Mouse (Mus musculus): Measurements from ENCODE around the gene Npas3. TPM values are rescaled to one million over a fixed set of nuclear protein-coding genes. Genes with fewer than 3 reads are reported as not detected.

The Npas3 gene
- polyA plus RNA-seq, 1 experiment from 2014 or later, result 27.9 TPM

DNA sequence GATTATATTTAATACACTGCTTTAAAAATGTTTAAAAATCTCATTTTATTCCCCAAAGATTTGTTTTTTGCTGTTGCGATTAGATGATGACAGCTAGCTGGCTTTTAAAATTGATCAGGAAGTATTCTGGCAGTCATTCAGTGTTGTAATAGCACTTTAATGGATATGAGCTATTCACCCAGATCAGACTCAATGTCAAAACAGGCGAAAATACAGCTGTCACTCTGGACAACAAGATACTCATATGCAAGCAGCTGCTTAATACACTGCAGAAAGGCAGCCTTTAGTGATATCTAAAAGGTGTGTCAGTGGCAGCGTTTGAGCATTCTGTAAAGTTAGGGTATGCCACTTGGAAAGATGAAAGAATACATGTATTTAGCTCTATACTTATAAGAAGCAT is 83.3 kb downstream of the Npas3 start:
- Histone ChIP-seq H3K4me2 (ENCODE audit: low read length) (no peak overlapping the region), H3K4me3 (ENCODE audit: low read depth, low read length) (no peak overlapping the region), H3K4me1 (ENCODE audit: control insufficient read depth, insufficient read depth, low read length) (peaks cover 7% of the 10 kb centered on the region), H3K36me3 (ENCODE audit: control insufficient read depth, insufficient read depth, low read length) (no peaks in the 10 kb centered on the region), H3K27me3 (ENCODE audit: control insufficient read depth, insufficient read depth, low read depth, low read length) (no peaks in the 10 kb centered on the region), H3K9me3 (replicated peaks; ENCODE audit: control insufficient read depth, low read length, poor library complexity, severe bottlenecking) (no peaks in the 10 kb centered on the region), H3K9ac (ENCODE audit: low read depth, low read length) (no peak overlapping the region), H3K27ac (ENCODE audit: low read length) (no peak overlapping the region)
- WGBS, result 47% methylated on average over 3 of the region's 3 CpGs
- ATAC-seq, result no peak

DNA sequence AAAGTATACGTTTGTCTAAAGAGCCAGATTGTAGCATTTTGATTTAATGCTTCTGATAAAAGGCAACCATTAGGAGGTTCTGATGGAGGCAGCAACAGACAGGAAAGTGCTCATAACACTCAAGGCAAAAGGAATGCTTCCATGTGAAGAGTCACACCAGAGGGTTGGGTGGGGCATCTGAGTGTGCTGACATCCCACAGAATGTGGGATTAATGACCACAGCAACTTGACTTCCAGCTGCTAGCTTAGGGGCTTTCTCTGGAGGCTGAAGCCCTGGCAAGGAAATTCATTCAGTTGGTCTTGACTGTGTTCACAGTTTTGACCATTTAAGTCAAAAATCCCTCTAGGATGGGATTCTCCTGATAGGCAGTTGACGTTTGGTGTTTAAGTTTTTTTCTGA is 84.8 kb downstream of the Npas3 start:
- no peak for ATAC-seq
- Histone ChIP-seq H3K36me3 (ENCODE audit: control insufficient read depth, insufficient read depth, low read length) (no peaks in the 10 kb centered on the region), H3K4me1 (ENCODE audit: control insufficient read depth, insufficient read depth, low read length) (peaks cover 9% of the 10 kb centered on the region), H3K27ac (ENCODE audit: low read length) (no peak overlapping the region), H3K4me3 (ENCODE audit: low read depth, low read length) (no peak overlapping the region), H3K4me2 (ENCODE audit: low read length) (no peak overlapping the region), H3K9ac (ENCODE audit: low read depth, low read length) (no peak overlapping the region), H3K9me3 (replicated peaks; ENCODE audit: control insufficient read depth, low read length, poor library complexity, severe bottlenecking) (no peaks in the 10 kb centered on the region), H3K27me3 (ENCODE audit: control insufficient read depth, insufficient read depth, low read depth, low read length) (no peaks in the 10 kb centered on the region)
- 88% methylated on average over 2 of the region's 2 CpGs for WGBS

DNA sequence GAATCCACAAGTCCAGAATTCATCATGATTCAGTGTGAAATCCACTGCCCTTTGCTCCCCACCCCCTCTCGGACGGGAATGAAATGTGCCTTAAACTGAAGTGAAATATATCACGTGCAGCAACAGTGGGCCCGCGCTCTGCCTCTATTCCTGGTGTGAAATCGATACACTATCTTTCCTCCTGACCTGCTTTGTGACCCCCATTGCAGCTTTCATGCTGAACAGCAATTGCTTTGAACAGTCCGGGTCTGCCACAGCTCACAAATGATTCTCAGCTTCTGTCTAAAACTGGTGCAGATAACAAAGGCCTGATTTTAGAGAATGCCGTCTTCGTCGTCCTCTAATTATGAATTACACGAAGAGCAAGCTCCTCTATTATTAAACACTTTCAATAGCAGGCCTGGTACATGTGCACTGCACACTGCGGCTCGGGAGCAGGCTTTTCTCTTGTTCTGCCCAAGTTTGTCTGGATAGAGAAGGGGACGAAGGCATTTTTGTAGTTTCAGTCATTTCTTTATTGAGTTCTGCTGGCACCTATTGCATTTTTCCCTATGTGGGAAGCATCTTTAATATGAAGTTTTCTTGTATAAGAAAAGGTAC is 90.0 kb downstream of the Npas3 start:
- no peak overlapping the region for H3K9ac ChIP-seq (ENCODE audit: low read depth, low read length)
- no peak overlapping the region; the same call in 1 of the 2 replicates for H3K27ac ChIP-seq (ENCODE audit: low read length)
- H3K4me1 ChIP-seq (ENCODE audit: control insufficient read depth, insufficient read depth, low read length), result peaks cover 2% of the 10 kb centered on the region; the same call in 1 of the 2 replicates
- ATAC-seq, result peak; percentile 45; the same call in 1 of the 2 replicates
- 23% methylated on average over 14 of the region's 14 CpGs for WGBS
- H3K4me2 ChIP-seq (ENCODE audit: low read length), result peak overlapping the region; percentile 0; the same call in 1 of the 2 replicates
- no peak overlapping the region for H3K4me3 ChIP-seq (ENCODE audit: low read depth, low read length)
- H3K27me3 ChIP-seq (ENCODE audit: control insufficient read depth, insufficient read depth, low read depth, low read length), result no peaks in the 10 kb centered on the region
- H3K36me3 ChIP-seq (ENCODE audit: control insufficient read depth, insufficient read depth, low read length), result no peaks in the 10 kb centered on the region
- no peaks in the 10 kb centered on the region for H3K9me3 ChIP-seq (replicated peaks; ENCODE audit: control insufficient read depth, low read length, poor library complexity, severe bottlenecking)

DNA sequence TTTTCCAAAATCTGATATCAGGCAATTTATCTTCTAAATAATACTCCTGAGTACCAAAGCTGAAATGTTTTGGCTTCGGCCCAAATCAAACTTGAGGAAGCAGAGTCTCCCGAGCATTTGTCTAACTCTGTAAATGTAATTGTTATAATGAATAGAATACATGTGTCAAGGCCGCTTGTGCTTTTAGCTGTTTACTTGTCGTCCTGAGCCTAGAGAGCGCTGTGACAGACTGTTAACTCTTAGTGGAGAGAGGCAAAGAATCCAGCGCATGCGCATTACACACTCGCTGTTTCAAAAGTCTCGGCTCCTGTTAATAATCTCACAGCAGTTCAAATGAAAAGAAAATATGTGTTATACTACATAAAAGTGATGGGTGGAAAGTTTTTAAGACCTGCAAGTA is 94.3 kb downstream of the Npas3 start:
- ATAC-seq, result no peak
- Histone ChIP-seq H3K27me3 (ENCODE audit: control insufficient read depth, insufficient read depth, low read depth, low read length) (no peaks in the 10 kb centered on the region), H3K4me3 (ENCODE audit: low read depth, low read length) (no peak overlapping the region), H3K4me2 (ENCODE audit: low read length) (no peak overlapping the region), H3K36me3 (ENCODE audit: control insufficient read depth, insufficient read depth, low read length) (no peaks in the 10 kb centered on the region), H3K27ac (ENCODE audit: low read length) (no peak overlapping the region), H3K9me3 (replicated peaks; ENCODE audit: control insufficient read depth, low read length, poor library complexity, severe bottlenecking) (no peaks in the 10 kb centered on the region), H3K9ac (ENCODE audit: low read depth, low read length) (no peak overlapping the region), H3K4me1 (ENCODE audit: control insufficient read depth, insufficient read depth, low read length) (peaks cover 2% of the 10 kb centered on the region; the same call in 1 of the 2 replicates)
- WGBS, result 51% methylated on average over 9 of the region's 9 CpGs

DNA sequence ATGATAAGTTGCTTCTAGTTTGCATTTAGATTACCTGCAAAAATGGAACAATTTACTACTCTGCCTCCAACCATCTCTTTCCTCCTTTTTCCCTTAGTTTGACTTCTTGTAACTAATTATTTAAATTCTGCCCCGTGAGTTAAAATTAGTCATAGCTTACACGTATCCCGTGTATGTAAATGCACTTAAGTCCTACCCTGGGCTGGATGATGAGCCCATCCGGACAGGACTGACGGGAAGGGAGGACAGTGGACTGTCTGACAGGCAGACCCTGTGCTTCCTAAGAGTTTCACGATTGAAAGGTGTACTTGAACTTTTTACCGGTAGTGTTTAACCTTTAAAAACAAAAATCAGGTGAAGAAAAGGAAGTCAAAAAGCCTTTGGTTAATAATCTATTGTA is 103.4 kb downstream of the Npas3 start:
- Histone ChIP-seq H3K27me3 (ENCODE audit: control insufficient read depth, insufficient read depth, low read depth, low read length) (no peaks in the 10 kb centered on the region), H3K9ac (ENCODE audit: low read depth, low read length) (no peak overlapping the region), H3K4me2 (ENCODE audit: low read length) (no peak overlapping the region), H3K9me3 (replicated peaks; ENCODE audit: control insufficient read depth, low read length, poor library complexity, severe bottlenecking) (no peaks in the 10 kb centered on the region), H3K36me3 (ENCODE audit: control insufficient read depth, insufficient read depth, low read length) (no peaks in the 10 kb centered on the region), H3K4me3 (ENCODE audit: low read depth, low read length) (no peak overlapping the region), H3K4me1 (ENCODE audit: control insufficient read depth, insufficient read depth, low read length) (peaks cover 10% of the 10 kb centered on the region), H3K27ac (ENCODE audit: low read length) (no peak overlapping the region)
- 0 out of 2 replicates have a peak, but pooled peaks have one; percentile 54 for ATAC-seq
- WGBS, result 53% methylated on average over 7 of the region's 7 CpGs

DNA sequence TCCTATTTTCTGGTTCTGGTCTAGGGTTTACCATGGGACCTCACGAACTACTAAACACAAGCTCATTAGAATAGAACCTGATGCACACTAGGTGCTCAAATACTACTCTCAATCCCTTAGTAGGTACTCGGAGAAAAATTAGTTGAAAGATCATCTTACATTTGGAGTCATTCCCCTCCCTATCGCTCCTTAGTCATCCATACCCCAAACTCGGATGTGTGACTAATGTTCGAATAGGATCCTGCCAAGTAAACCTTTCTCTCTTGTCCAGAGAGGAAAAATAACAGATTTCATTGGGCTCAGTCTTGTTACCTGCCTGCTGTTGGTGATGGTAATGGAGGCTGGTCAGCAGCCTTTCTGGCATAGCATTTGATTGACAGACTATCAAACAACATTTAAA is 117.3 kb downstream of the Npas3 start:
- H3K27me3 ChIP-seq (ENCODE audit: control insufficient read depth, insufficient read depth, low read depth, low read length), result no peaks in the 10 kb centered on the region
- H3K9me3 ChIP-seq (replicated peaks; ENCODE audit: control insufficient read depth, low read length, poor library complexity, severe bottlenecking), result no peaks in the 10 kb centered on the region
- no peak overlapping the region for H3K9ac ChIP-seq (ENCODE audit: low read depth, low read length)
- H3K4me1 ChIP-seq (ENCODE audit: control insufficient read depth, insufficient read depth, low read length), result no peaks in the 10 kb centered on the region; the same call in 1 of the 2 replicates
- no peak overlapping the region for H3K27ac ChIP-seq (ENCODE audit: low read length)
- WGBS, result 95% methylated on average over 5 of the region's 5 CpGs
- no peak for ATAC-seq
- no peak overlapping the region for H3K4me3 ChIP-seq (ENCODE audit: low read depth, low read length)
- H3K4me2 ChIP-seq (ENCODE audit: low read length), result no peak overlapping the region
- H3K36me3 ChIP-seq (ENCODE audit: control insufficient read depth, insufficient read depth, low read length), result no peaks in the 10 kb centered on the region

DNA sequence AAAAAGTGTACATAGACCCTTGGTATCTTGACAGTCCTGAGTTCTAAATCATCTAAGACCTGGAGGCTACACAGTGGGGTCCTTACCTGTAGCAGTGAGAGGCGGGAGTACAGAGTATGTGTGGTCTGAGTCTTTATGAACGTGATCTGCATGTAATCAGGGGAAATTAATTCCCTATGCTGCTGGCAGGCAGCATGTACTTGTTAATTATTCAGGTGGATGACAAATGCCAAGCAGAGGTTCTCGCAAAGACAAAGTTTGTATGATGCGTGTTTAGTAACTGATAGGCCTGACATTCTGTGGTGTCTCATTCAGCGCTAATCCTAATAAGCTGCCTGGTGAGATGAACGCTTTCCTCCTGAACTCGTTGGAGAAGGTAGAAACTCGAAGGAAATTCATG is 136.4 kb downstream of the Npas3 start:
- Histone ChIP-seq H3K4me1 (ENCODE audit: control insufficient read depth, insufficient read depth, low read length) (peaks cover 3% of the 10 kb centered on the region; the same call in 1 of the 2 replicates), H3K27ac (ENCODE audit: low read length) (no peak overlapping the region), H3K9ac (ENCODE audit: low read depth, low read length) (no peak overlapping the region), H3K4me3 (ENCODE audit: low read depth, low read length) (no peak overlapping the region), H3K4me2 (ENCODE audit: low read length) (no peak overlapping the region), H3K9me3 (replicated peaks; ENCODE audit: control insufficient read depth, low read length, poor library complexity, severe bottlenecking) (no peaks in the 10 kb centered on the region), H3K27me3 (ENCODE audit: control insufficient read depth, insufficient read depth, low read depth, low read length) (no peaks in the 10 kb centered on the region), H3K36me3 (ENCODE audit: control insufficient read depth, insufficient read depth, low read length) (no peaks in the 10 kb centered on the region)
- ATAC-seq, result no peak
- 55% methylated on average over 8 of the region's 8 CpGs for WGBS

DNA sequence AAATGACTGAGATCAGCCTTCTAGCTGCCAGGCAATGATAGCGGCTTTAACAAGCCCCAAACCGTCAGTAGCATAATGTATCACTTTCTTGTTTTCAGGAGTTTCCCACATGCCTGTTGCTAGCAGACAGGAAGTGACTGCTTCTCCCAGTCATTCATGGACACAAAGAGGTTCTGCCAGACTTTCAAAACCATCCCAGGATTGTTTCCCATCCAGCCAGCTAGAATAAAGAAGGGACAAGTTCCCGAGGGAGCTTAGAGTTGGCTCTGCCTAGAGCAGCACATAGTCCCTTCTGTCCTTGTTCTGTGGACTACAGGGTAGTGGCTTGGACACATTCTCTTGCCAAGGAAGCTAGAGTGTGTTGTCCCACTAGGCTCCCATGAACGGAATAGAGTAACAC is 157.4 kb downstream of the Npas3 start:
- no peak overlapping the region for H3K9ac ChIP-seq (ENCODE audit: low read depth, low read length)
- H3K4me3 ChIP-seq (ENCODE audit: low read depth, low read length), result no peak overlapping the region
- 49% methylated on average over 4 of the region's 4 CpGs for WGBS
- no peak overlapping the region for H3K27ac ChIP-seq (ENCODE audit: low read length)
- peaks cover 14% of the 10 kb centered on the region for H3K4me1 ChIP-seq (ENCODE audit: control insufficient read depth, insufficient read depth, low read length)
- no peaks in the 10 kb centered on the region for H3K9me3 ChIP-seq (replicated peaks; ENCODE audit: control insufficient read depth, low read length, poor library complexity, severe bottlenecking)
- no peaks in the 10 kb centered on the region for H3K27me3 ChIP-seq (ENCODE audit: control insufficient read depth, insufficient read depth, low read depth, low read length)
- no peaks in the 10 kb centered on the region for H3K36me3 ChIP-seq (ENCODE audit: control insufficient read depth, insufficient read depth, low read length)
- ATAC-seq, result no peak; the same call in 1 of the 2 replicates
- no peak overlapping the region for H3K4me2 ChIP-seq (ENCODE audit: low read length)

DNA sequence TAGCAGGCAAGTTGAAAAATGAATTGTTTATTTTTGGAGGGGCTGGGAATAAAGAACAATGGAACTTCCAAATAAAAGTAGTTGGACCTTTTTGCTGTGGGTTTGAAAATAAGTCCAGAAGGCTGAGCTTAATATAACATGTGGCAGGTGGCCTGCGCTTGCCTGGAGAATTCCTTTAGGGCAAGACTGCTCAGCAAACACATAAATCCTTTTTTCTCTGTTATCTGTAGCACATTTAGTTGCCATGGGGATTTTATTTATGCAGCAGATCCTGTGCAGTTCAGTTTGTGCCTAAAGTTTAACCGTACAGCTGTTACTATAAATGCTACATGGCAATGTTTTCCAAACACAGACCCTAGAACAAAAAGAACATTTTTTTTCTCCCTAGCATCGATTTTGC is 159.3 kb downstream of the Npas3 start:
- WGBS, result 24% methylated on average over 3 of the region's 3 CpGs
- ATAC-seq, result no peak
- Histone ChIP-seq H3K4me3 (ENCODE audit: low read depth, low read length) (no peak overlapping the region), H3K9me3 (replicated peaks; ENCODE audit: control insufficient read depth, low read length, poor library complexity, severe bottlenecking) (no peaks in the 10 kb centered on the region), H3K4me1 (ENCODE audit: control insufficient read depth, insufficient read depth, low read length) (peaks cover 15% of the 10 kb centered on the region), H3K36me3 (ENCODE audit: control insufficient read depth, insufficient read depth, low read length) (no peaks in the 10 kb centered on the region), H3K27ac (ENCODE audit: low read length) (no peak overlapping the region), H3K9ac (ENCODE audit: low read depth, low read length) (no peak overlapping the region), H3K4me2 (ENCODE audit: low read length) (no peak overlapping the region), H3K27me3 (ENCODE audit: control insufficient read depth, insufficient read depth, low read depth, low read length) (no peaks in the 10 kb centered on the region)

Data from midbrain, embryonic 16.5 days (tissue).